Mouse (Mus musculus): ENCODE measurements around the gene Cacna1s.

- TF ChIP-seq CTCF (IDR thresholded peaks at IDR 0.05; ENCODE audit: extremely low read depth, insufficient read length, insufficient replicate concordance, low read depth, low read length) (no peak), POLR2A (IDR thresholded peaks at IDR 0.05; ENCODE audit: low read depth, low read length) (no peak)
Measured at GRCm38 (mm10) chr1:136017307-136017706, 35.2 kb upstream of the Cacna1s start.

Measured in small intestine, adult 2 months (tissue).